Mouse (Mus musculus) brain, embryonic 14.5 days (tissue): Measurements from ENCODE around the gene Naif1.

Experiments
- CTCF ChIP-seq: fragments of 200-500 bp; IDR thresholded peaks from 2 replicates; pipeline ENCODE4 v1.5.1; 2012; ENCODE audit warnings: inconsistent platforms, mild to moderate bottlenecking, moderate library complexity, borderline replicate concordance; ENCODE audit not compliant: insufficient read depth, insufficient read length; ENCODE audit errors: extremely low read depth
- POLR2A ChIP-seq: fragments of 200-500 bp; IDR thresholded peaks from 2 replicates; pipeline ENCODE4 v1.6.1; 2012; ENCODE audit warnings: mild to moderate bottlenecking, inconsistent platforms, borderline replicate concordance; ENCODE audit not compliant: poor library complexity, insufficient read depth, insufficient read length, severe bottlenecking; ENCODE audit errors: extremely low read depth

- no peak for TF ChIP-seq CTCF
- no peak for TF ChIP-seq POLR2A
Observed at GRCm38 (mm10) chr2:32429215-32429891, 20.9 kb upstream of the Naif1 start.
